Mouse (Mus musculus) CD4-positive, CD25-positive, alpha-beta regulatory T cell, adult 9 weeks (primary cell): ENCODE data around the gene Rack1. TPM values are rescaled to one million over a fixed set of nuclear protein-coding genes. Genes with fewer than 3 reads are reported as not detected.

ENCODE experiments used
- polyA plus RNA-seq: library from polyadenylated mRNA; unstranded; fragments of 100-300 nt; shearing (Covaris generic); gene quantifications from one replicate; pipeline ENCODE4 v1.2.1, GENCODE M21; 2017

Rack1 gene
- 978 TPM for polyA plus RNA-seq

DNA sequence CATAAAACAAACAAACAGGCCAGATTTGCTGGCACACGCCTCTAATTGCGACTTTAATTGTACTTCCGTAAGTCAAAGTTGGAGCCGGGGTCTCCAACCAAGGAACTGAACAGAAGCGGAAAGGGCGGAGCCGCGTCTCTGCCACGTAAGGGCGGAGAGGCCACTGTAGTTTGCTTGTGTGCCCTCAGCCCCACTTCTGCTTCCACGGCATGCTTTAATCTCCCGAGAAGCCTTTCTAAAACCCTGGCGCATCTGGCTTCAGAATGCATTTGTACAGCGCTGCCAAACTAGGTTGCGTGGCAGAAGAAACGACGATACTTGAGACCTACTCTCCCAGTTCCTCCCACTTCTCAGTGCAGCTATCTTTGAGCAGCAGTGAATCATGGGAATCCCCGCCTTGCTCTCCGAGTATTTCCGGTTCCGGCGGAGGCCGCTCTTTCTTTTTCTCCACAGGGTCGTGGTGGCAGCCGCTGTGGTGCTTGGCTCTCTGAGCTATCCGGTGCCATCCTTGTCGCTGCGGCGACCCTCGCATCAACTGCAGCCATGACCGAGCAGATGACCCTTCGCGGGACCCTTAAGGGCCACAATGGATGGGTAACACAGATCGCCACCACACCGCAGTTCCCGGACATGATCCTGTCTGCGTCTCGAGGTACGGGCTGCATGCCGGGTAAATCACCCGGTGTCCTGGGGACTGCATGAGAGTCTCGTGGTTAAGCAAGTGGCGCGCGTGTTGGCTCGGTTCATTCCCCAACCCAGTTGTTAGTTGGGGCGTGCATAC, at the start of gene Rack1:
Rack1 (plus strand) TSS at position 412 of the 781 bp plus-strand sequence.

DNA sequence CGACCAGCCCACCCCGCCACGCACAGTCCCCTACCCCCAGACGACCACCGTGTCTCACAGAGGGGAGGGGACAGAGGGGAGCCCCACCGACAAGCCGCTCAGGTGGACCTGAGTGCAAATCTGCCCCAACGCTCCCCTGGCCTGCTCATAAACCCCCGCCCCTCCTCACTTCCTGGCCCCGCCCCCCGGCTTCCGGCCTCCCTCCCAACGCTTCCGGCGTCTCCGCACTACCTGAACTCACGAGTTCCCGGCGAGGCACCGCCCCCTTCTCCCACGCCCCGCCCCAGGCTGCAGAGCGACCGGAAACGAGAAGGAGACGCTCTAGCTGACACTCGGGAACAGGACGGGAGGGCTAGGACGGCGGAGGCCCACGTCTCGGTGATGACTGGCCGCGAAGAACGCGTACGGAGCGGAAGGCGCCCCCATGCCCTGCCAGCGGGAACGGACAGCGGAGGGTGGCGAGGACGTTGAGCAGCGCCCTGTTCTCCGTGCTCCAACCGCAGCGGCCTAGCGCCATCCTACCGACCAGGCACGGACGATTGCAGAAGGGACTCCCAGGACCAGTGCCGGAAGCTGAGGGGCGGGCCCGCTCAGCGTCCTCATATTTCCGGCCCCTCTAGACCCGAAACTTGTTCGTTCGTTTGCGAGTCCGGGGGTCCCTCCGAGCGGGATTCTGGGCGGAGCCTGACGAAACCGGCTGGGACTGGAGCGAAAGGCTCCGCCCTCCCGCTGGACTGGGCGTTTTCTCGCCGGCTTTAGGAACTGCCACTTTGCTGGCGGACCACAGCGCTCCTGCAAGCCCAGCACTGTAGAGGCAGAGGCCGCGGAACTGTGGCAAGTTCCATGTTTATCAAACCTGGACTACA, 16.9 kb downstream of the Rack1 start, which contains the start of gene Trim41:
Trim41 (minus strand) TSS at position 554 of the 866 bp plus-strand sequence.

DNA sequence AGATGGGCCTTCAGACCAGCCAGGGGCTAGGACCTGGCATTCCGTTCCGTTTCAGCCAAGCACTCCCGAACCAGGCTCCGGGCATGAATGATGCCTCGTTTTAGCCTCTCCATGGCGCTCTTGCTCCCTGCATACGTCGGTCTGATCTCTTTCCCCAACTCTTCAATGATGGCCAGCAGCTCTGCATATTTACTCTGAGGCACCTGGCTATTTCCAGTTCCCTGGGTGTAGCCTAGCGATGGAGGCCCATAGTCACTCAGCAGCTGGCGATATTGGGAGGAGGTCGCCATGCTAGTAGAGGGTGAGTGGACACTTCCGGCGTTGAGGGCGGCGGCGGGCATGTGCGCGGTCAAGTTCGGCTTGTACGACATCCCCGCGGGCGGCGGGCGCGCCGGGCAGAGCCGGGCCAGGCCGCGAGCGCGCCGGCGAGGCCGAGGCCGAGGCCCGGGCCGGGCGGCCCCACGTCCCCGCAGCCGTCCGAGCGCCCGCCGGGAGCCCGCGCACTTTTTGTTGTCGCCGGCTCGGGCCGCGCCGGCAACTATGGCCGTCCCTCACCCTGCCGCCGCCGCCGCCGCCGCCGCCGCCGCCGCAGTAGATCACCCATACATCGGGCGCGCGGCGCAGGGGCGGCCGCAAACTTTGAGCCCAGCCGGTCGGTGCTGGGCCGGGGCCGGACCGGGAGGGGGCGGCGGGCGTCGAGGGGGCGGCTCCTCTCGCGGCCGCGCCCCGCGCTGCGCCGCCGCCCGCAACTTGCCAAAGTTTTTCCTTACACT, 26.0 kb downstream of the Rack1 start, which contains the start of the genes Trim7 and Gm12184:
Trim7 (plus strand) TSS at position 162 of the 773 bp plus-strand sequence.
Gm12184 (minus strand) TSS at position 677 of the 773 bp plus-strand sequence.

Other genes starting within 250 kb of the Rack1 start
- gene Trim41, start 17.0 kb downstream of the Rack1 start, polyA plus RNA-seq, result 2.3 TPM
- gene Trim7, start 25.8 kb downstream of the Rack1 start, polyA plus RNA-seq, result 0.45 TPM
- 1.8 TPM for gene Gm12184, start 26.3 kb downstream of the Rack1 start, polyA plus RNA-seq
- 186 TPM for gene Irgm1, start 71.4 kb downstream of the Rack1 start, polyA plus RNA-seq
- 1.9 TPM for gene Gm5431, start 101.9 kb downstream of the Rack1 start, polyA plus RNA-seq
- gene Psme2b, start 145.9 kb downstream of the Rack1 start, polyA plus RNA-seq, result 278 TPM
- 1.0 TPM for gene Olfr56, start 178.6 kb downstream of the Rack1 start, polyA plus RNA-seq
- 284 TPM for gene 9930111J21Rik1, start 179.1 kb downstream of the Rack1 start, polyA plus RNA-seq
- 7.8 TPM for gene Gm12185, start 191.9 kb downstream of the Rack1 start, polyA plus RNA-seq
- 292 TPM for gene Tgtp1, start 193.8 kb downstream of the Rack1 start, polyA plus RNA-seq